Mouse (Mus musculus): Measurements from ENCODE around the gene Map4k4. TPM values are rescaled to one million over a fixed set of nuclear protein-coding genes. Genes with fewer than 3 reads are reported as not detected.

Gene Map4k4
- polyA plus RNA-seq, 1 experiment from 2014 or later = 14.4 TPM

GRCm38 (mm10) chr1:39978781-39979486, 78.2 kb downstream of the Map4k4 start:
- DNase-seq (ENCODE audit: low spot score) (no peak), ATAC-seq (replicated peaks; ENCODE audit: low FRiP score, low read depth) (no peak)
- peaks cover 21% of the 10 kb centered on the region for H3K36me3 ChIP-seq (ENCODE audit: insufficient read depth, low read length)
- no peak overlapping the region for H3K9ac ChIP-seq (ENCODE audit: low read depth, low read length)
- no peaks in the 10 kb centered on the region for H3K4me1 ChIP-seq (replicated peaks; ENCODE audit: insufficient read depth, low read length)
- 75% methylated on average over 20 of the region's 20 CpGs for WGBS
- H3K4me2 ChIP-seq (ENCODE audit: low read length) = no peak overlapping the region
- H3K27ac ChIP-seq = no peak overlapping the region
- H3K4me3 ChIP-seq (replicated peaks; ENCODE audit: low read depth, low read length) = no peak overlapping the region
- TF ChIP-seq CTCF (IDR thresholded peaks at IDR 0.05; ENCODE audit: low read depth) = no peak
- H3K27me3 ChIP-seq (ENCODE audit: insufficient read depth, low read length) = no peaks in the 10 kb centered on the region
- no peaks in the 10 kb centered on the region for H3K9me3 ChIP-seq (replicated peaks; ENCODE audit: low read length)

DNA sequence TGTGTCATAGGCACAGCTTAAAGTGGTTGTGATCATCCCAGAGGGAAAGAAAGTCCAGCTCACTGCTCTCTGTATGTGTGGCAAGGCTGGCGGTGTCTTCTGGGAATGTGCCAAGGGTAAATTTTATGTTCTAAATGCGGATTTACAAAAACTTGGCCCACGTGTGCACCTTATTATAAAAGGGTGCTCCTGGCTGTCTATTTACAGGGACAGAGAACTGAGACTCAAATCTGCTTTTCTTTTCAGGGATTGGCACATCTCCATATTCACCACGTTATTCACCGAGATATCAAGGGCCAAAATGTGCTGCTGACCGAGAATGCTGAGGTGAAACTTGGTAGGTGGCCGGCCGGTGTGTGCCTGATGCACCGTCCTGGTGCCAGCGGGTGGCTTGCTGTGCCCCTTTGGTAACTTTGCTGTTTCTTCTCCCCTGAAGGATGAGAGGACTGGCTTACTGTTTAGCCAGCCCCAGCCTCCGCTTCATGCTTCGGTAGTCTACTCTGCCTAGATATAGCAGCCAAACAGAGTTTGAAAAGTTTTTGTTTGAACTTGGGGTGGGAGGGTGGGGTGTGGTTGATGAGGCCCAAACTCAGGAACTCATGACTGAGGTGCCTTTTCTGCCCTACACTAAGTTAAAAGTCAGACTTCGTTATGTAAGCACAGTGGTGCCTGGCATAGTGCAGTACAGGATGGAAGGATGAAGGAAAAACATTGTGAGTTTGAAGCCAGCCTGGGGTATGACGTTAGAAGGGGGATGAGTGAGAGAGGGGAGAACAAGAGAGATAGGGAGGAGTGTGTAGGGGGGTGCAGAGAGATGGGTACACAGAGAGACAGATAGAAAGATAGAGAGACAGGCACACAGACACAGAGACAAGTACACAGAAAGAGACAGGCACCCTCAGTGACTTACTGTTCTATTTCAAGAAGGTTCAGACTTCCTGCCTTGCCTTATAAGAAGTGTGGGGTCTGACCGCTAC, 79.9 kb downstream of the Map4k4 start:
- Histone ChIP-seq H3K4me2 (ENCODE audit: low read length) (no peak overlapping the region), H3K9ac (ENCODE audit: low read depth, low read length) (no peak overlapping the region), H3K36me3 (ENCODE audit: insufficient read depth, low read length) (peaks cover 21% of the 10 kb centered on the region), H3K27ac (no peak overlapping the region), H3K4me3 (replicated peaks; ENCODE audit: low read depth, low read length) (no peak overlapping the region), H3K4me1 (replicated peaks; ENCODE audit: insufficient read depth, low read length) (no peaks in the 10 kb centered on the region), H3K9me3 (replicated peaks; ENCODE audit: low read length) (no peaks in the 10 kb centered on the region), H3K27me3 (ENCODE audit: insufficient read depth, low read length) (no peaks in the 10 kb centered on the region)
- WGBS = 69% methylated on average over 15 of the region's 15 CpGs
- no peak for TF ChIP-seq CTCF (IDR thresholded peaks at IDR 0.05; ENCODE audit: low read depth)
- no peak for ATAC-seq (replicated peaks; ENCODE audit: low FRiP score, low read depth)
- DNase-seq (ENCODE audit: low spot score) = no peak

DNA sequence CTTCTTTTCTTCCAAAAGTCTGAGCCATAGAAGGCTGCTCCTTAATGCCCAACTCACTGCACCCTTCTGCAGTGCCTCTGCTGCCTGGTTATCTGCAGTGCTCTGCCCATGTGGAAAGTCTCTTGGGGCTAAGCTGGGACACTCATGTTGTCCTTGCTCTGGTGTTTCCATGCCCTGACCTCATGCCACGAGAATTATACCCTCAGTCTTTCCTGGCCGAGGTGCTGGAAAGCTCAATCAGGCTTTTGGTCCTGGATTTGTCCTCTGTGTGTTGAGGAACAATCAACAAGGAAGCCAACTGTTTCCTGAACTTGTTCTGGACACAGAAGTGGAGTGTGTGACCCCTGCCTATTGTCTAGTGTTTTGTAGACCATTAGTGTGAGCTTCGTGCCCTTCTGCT, 81.3 kb downstream of the Map4k4 start:
- H3K9ac ChIP-seq (ENCODE audit: low read depth, low read length) = no peak overlapping the region
- H3K9me3 ChIP-seq (replicated peaks; ENCODE audit: low read length) = no peaks in the 10 kb centered on the region
- H3K27ac ChIP-seq = no peak overlapping the region
- H3K4me3 ChIP-seq (replicated peaks; ENCODE audit: low read depth, low read length) = no peak overlapping the region
- H3K36me3 ChIP-seq (ENCODE audit: insufficient read depth, low read length) = peaks cover 22% of the 10 kb centered on the region
- H3K4me1 ChIP-seq (replicated peaks; ENCODE audit: insufficient read depth, low read length) = no peaks in the 10 kb centered on the region
- 68% methylated on average over 3 of the region's 3 CpGs for WGBS
- no peak for DNase-seq (ENCODE audit: low spot score)
- no peak for ATAC-seq (replicated peaks; ENCODE audit: low FRiP score, low read depth)
- no peak overlapping the region for H3K4me2 ChIP-seq (ENCODE audit: low read length)
- H3K27me3 ChIP-seq (ENCODE audit: insufficient read depth, low read length) = no peaks in the 10 kb centered on the region
- no peak for TF ChIP-seq CTCF (IDR thresholded peaks at IDR 0.05; ENCODE audit: low read depth)

- H3K9me3 ChIP-seq (replicated peaks; ENCODE audit: low read length) = no peaks in the 10 kb centered on the region
- WGBS = 63% methylated on average over 13 of the region's 13 CpGs
- H3K36me3 ChIP-seq (ENCODE audit: insufficient read depth, low read length) = peaks cover 22% of the 10 kb centered on the region
- no peak overlapping the region for H3K4me3 ChIP-seq (replicated peaks; ENCODE audit: low read depth, low read length)
- no peaks in the 10 kb centered on the region for H3K4me1 ChIP-seq (replicated peaks; ENCODE audit: insufficient read depth, low read length)
- ATAC-seq (replicated peaks; ENCODE audit: low FRiP score, low read depth) (peak; percentile 33; the same call in 1 of the 2 replicates), DNase-seq (ENCODE audit: low spot score) (peak; percentile 66)
- no peak overlapping the region for H3K9ac ChIP-seq (ENCODE audit: low read depth, low read length)
- H3K27me3 ChIP-seq (ENCODE audit: insufficient read depth, low read length) = no peaks in the 10 kb centered on the region
- H3K27ac ChIP-seq = no peak overlapping the region
- no peak overlapping the region for H3K4me2 ChIP-seq (ENCODE audit: low read length)
- peak; percentile 60 for TF ChIP-seq CTCF (IDR thresholded peaks at IDR 0.05; ENCODE audit: low read depth)
These were observed 82.2 kb downstream of the Map4k4 start for GRCm38 (mm10) chr1:39982727-39983487.

DNA sequence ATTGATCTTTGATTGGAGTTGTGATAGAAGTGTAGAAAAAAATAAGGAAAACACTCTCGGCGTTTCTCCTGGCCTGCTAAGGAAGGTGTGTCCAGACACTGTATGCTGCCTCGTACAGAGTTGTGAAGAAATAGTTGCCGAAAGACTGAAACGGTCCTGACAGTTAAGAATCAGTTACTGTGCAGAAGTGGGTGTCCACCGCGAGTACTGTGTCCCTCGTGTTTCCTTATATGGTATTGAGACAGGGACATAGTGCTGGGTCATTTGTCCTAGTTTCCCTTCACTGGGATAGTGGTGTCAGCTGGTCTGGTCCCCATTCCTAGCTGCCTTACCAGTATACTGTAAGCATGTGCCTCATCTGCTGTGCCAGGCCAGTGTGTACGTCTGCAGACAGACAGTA, 83.6 kb downstream of the Map4k4 start:
- WGBS = 85% methylated on average over 9 of the region's 9 CpGs
- ATAC-seq (replicated peaks; ENCODE audit: low FRiP score, low read depth) (no peak), DNase-seq (ENCODE audit: low spot score) (no peak)
- no peaks in the 10 kb centered on the region for H3K4me1 ChIP-seq (replicated peaks; ENCODE audit: insufficient read depth, low read length)
- peaks cover 24% of the 10 kb centered on the region for H3K36me3 ChIP-seq (ENCODE audit: insufficient read depth, low read length)
- no peak overlapping the region for H3K9ac ChIP-seq (ENCODE audit: low read depth, low read length)
- no peaks in the 10 kb centered on the region for H3K27me3 ChIP-seq (ENCODE audit: insufficient read depth, low read length)
- no peak overlapping the region for H3K4me3 ChIP-seq (replicated peaks; ENCODE audit: low read depth, low read length)
- no peaks in the 10 kb centered on the region for H3K9me3 ChIP-seq (replicated peaks; ENCODE audit: low read length)
- H3K27ac ChIP-seq = no peak overlapping the region
- H3K4me2 ChIP-seq (ENCODE audit: low read length) = no peak overlapping the region
- no peak for TF ChIP-seq CTCF (IDR thresholded peaks at IDR 0.05; ENCODE audit: low read depth)

- H3K9ac ChIP-seq (ENCODE audit: low read depth, low read length) = no peak overlapping the region
- H3K4me1 ChIP-seq (replicated peaks; ENCODE audit: insufficient read depth, low read length) = no peaks in the 10 kb centered on the region
- no peaks in the 10 kb centered on the region for H3K9me3 ChIP-seq (replicated peaks; ENCODE audit: low read length)
- TF ChIP-seq CTCF (IDR thresholded peaks at IDR 0.05; ENCODE audit: low read depth) = no peak
- no peaks in the 10 kb centered on the region for H3K27me3 ChIP-seq (ENCODE audit: insufficient read depth, low read length)
- no peak overlapping the region for H3K4me3 ChIP-seq (replicated peaks; ENCODE audit: low read depth, low read length)
- ATAC-seq (replicated peaks; ENCODE audit: low FRiP score, low read depth) (no peak), DNase-seq (ENCODE audit: low spot score) (no peak)
- H3K36me3 ChIP-seq (ENCODE audit: insufficient read depth, low read length) = peaks cover 40% of the 10 kb centered on the region
- no peak overlapping the region for H3K4me2 ChIP-seq (ENCODE audit: low read length)
- WGBS = 86% methylated on average over 9 of the region's 9 CpGs
- H3K27ac ChIP-seq = no peak overlapping the region
These were observed 86.1 kb downstream of the Map4k4 start for GRCm38 (mm10) chr1:39986820-39987219.
